Mouse (Mus musculus) limb, embryonic 14.5 days (tissue): ENCODE measurements around the gene Ikzf1. TPM values are rescaled to one million over a fixed set of nuclear protein-coding genes. Genes with fewer than 3 reads are reported as not detected.

Experiments used
- ATAC-seq: fragments of 200-750 bp; cut with Nextera tagmentation; 2 replicates; pipeline ENCODE4 v1.8.0; 2017; ENCODE audit warnings: low read depth, moderate number of reproducible peaks, moderate TSS enrichment; ENCODE audit not compliant: low FRiP score
- DNase-seq: peaks from one replicate; pipeline ENCODE4 v3.0.0-alpha.2; 2015; ENCODE audit warnings: low spot score
- H3K27ac ChIP-seq: fragments of 300-500 bp; sonication (generic); replicated peaks from 2 replicates; pipeline ENCODE4 v1.5.1; 2014; ENCODE audit warnings: low read depth, mild to moderate bottlenecking, low read length, moderate library complexity, mixed read lengths
- H3K27me3 ChIP-seq: fragments of 300-500 bp; sonication (generic); 2 replicates; pipeline ENCODE4 v1.6.1; 2014; ENCODE audit warnings: low read length, mixed read lengths; ENCODE audit not compliant: control insufficient read depth, insufficient read depth
- H3K36me3 ChIP-seq: fragments of 300-500 bp; sonication (generic); 2 replicates; pipeline ENCODE4 v1.6.1; 2014; ENCODE audit warnings: mild to moderate bottlenecking, low read length, moderate library complexity, mixed read lengths; ENCODE audit not compliant: control insufficient read depth, insufficient read depth
- H3K4me1 ChIP-seq: fragments of 300-500 bp; sonication (generic); 2 replicates; pipeline ENCODE4 v1.6.1; 2014; ENCODE audit warnings: antibody characterized with exemption, low read length, mixed read lengths; ENCODE audit not compliant: control insufficient read depth, insufficient read depth
- H3K4me2 ChIP-seq: fragments of 300-500 bp; sonication (generic); replicated peaks from 2 replicates; pipeline ENCODE4 v1.6.1; 2014; ENCODE audit warnings: low read depth, mild to moderate bottlenecking, low read length, moderate library complexity; ENCODE audit not compliant: severe bottlenecking
- H3K4me3 ChIP-seq: fragments of 300-500 bp; sonication (generic); replicated peaks from 2 replicates; pipeline ENCODE4 v1.5.1; 2014; ENCODE audit warnings: low read length
- H3K9ac ChIP-seq: fragments of 300-500 bp; sonication (generic); 2 replicates; pipeline ENCODE4 v1.6.1; 2014; ENCODE audit warnings: mild to moderate bottlenecking, low read depth, low read length, moderate library complexity; ENCODE audit not compliant: severe bottlenecking
- H3K9me3 ChIP-seq: fragments of 300-500 bp; sonication (generic); 2 replicates; pipeline ENCODE4 v1.6.1; 2016; ENCODE audit warnings: low read length; ENCODE audit not compliant: control insufficient read depth
- POLR2A ChIP-seq: fragments of 200-500 bp; IDR thresholded peaks from 2 replicates; pipeline ENCODE4 v1.8.0; 2012; ENCODE audit warnings: inconsistent platforms, mild to moderate bottlenecking, moderate library complexity, borderline replicate concordance; ENCODE audit not compliant: insufficient read depth, insufficient read length; ENCODE audit errors: extremely low read depth
- WGBS: fragments of 180-500 bp; shearing (Covaris S2); extraction: QIAGEN DNeasy Blood & Tissue Kit; methylation state at CpG from one replicate; pipeline ENCODE4 v1.1.7; 2014; 5-methylcytosine and 5-hydroxymethylcytosine counted together
- polyA plus RNA-seq, 2 experiments: library from polyadenylated mRNA; depleted of rRNA in 1 of 2; stranded (reverse) in 1 of 2; unstranded in 1 of 2; fragments of >200 nt; fragmentation: Nextera tagmentation in 1 of 2; extraction: Ambion mirVana in 1 of 2; gene quantifications; 2 replicates each; pipeline versions ENCODE4 v1.2.1 to v1.2.3; 2012 to 2014

The Ikzf1 gene
- polyA plus RNA-seq, 2 experiments = 3.5 to 5.0 TPM

DNA sequence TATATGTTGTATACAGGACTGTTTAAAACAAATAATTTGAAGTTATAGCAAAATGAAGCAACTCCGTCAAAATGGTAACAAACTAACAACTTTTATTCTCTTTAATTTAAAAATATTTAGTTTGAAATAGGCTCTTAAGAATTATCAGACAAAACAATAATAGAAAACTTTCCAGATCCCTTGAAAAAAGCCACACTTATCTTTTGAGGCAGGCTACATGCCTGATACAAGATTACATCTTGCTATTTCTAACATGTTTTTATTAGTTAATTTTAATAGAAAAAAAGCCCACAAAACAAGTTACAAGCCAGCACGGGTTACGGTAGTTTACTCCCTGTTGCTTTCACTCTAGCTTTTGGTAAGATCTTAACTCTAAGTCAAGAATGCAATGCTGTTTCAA lies 115.5 kb downstream of the Ikzf1 start:
- TF ChIP-seq POLR2A = no peak

DNA sequence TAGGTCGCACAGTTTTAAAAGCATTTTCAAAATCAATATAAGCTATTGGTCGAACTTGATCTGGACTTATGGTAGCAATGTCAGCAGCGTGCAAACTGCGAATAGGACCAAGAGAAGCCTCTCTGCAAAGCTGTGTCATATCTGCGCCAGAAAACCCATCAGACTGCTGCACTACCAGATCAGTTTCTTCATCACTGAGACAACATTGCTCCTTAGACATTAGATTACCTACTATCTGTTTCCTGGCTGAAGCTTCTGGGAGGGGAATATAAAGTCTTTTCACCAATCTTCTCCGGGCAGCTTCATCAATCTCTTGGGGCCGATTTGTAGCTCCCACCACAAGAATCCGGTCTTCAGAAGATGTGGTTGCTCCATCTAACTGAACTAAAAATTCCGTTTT lies 116.3 kb downstream of the Ikzf1 start:
- Histone ChIP-seq H3K4me3 (no peak overlapping the region), H3K9me3 (no peaks in the 10 kb centered on the region), H3K27me3 (no peaks in the 10 kb centered on the region), H3K4me2 (no peak overlapping the region), H3K4me1 (no peaks in the 10 kb centered on the region), H3K36me3 (peaks cover 44% of the 10 kb centered on the region), H3K9ac (no peak overlapping the region), H3K27ac (no peak overlapping the region)
- no peak for ATAC-seq
- 95% methylated on average over 9 of the region's 9 CpGs for WGBS
- no peak for DNase-seq
- TF ChIP-seq POLR2A = no peak

More for the DNA sequence above, 115.5 kb downstream of the Ikzf1 start:
- DNase-seq (no peak), ATAC-seq (no peak)
- no peak overlapping the region for H3K4me3 ChIP-seq
- H3K36me3 ChIP-seq = peaks cover 38% of the 10 kb centered on the region
- no peak overlapping the region for H3K4me2 ChIP-seq
- no peaks in the 10 kb centered on the region for H3K4me1 ChIP-seq
- no peaks in the 10 kb centered on the region for H3K27me3 ChIP-seq
- 73% methylated on average over 3 of the region's 3 CpGs for WGBS
- no peak overlapping the region for H3K9ac ChIP-seq
- no peak overlapping the region for H3K27ac ChIP-seq
- H3K9me3 ChIP-seq = no peaks in the 10 kb centered on the region

DNA sequence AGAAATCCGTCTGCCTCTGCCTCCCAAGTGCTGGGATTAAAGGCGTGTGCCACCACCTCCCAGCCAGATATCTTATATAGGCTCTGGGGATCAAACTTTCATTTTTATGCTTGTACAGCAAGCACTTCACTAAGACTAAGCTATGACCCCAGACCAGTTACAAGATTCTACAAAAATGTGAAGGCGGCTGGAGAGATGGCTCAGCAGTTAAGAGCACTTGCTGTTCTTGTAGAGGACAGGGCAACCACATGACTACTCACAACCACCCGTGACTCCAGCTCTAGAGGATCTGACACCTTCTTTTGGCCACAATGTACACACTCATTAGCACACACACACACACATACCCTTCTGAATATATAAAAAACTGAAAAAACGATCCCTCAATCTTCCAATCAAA lies 119.6 kb downstream of the Ikzf1 start:
- H3K9ac ChIP-seq = no peak overlapping the region
- peaks cover 6% of the 10 kb centered on the region for H3K4me1 ChIP-seq
- H3K4me2 ChIP-seq = no peak overlapping the region
- H3K36me3 ChIP-seq = peaks cover 36% of the 10 kb centered on the region
- H3K4me3 ChIP-seq = no peak overlapping the region
- TF ChIP-seq POLR2A = no peak
- no peaks in the 10 kb centered on the region for H3K27me3 ChIP-seq
- no peak for DNase-seq
- no peak overlapping the region for H3K27ac ChIP-seq
- H3K9me3 ChIP-seq = no peaks in the 10 kb centered on the region
- 86% methylated on average over 5 of the region's 5 CpGs for WGBS
- no peak for ATAC-seq

DNA sequence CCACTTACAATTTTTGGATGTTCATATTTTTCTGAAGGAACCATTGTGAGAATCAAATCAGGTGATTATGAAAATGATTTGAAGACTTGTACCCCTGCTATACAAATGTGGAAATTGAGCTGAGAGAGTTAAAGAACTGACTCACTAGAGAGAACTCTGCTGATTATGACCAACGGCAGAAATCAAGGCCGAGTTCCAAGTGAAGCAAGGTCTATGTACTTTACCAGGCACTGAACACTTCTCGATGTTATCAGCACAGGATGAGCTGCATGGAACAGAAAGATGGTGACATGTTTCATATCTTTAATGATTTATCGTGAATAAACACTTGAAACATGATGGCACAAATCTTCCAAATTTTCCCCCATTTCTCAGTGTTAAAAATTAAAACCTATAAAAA lies 121.1 kb downstream of the Ikzf1 start:
- WGBS = 88% methylated on average over 4 of the region's 4 CpGs
- Histone ChIP-seq H3K4me3 (no peak overlapping the region), H3K36me3 (peaks cover 31% of the 10 kb centered on the region), H3K9me3 (no peaks in the 10 kb centered on the region), H3K4me2 (no peak overlapping the region), H3K4me1 (peaks cover 12% of the 10 kb centered on the region), H3K9ac (no peak overlapping the region), H3K27ac (no peak overlapping the region), H3K27me3 (no peaks in the 10 kb centered on the region)
- DNase-seq (no peak), ATAC-seq (no peak)
- no peak for TF ChIP-seq POLR2A

DNA sequence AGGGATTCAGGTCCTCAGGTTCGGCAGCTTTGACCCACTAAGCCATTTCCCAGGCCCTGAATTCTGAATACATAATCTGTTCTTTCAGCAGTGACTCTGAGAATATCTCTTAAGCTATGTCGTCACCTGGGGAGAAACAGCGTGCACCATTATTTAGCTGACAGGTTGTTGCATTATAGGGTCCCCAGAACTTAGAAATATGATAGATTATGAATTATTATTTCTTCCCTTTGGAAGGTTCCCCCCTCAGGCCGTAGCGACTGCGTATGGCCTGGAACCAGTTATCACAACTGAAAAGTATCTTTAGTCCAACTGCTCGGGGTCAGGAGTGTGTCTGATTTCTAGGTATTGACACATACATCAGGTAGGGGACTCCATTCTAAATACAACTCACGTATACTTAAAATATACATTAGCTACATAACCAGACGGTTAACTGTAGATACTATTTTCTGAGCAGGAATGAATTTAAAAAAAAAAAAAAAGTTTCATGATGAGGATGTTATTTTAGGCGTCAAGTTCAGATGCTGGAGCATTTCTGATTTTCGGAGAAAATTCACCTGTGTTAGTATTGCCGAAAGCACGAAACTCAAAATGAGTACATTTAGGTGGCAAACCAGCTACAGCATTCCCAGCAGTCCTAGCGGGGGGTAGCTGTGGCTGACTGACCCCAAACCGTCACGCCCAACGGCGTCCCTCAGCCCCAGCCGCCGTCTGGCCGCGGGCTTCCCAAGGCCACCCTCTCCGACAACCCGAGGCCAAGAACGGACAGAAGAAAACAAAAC lies 123.4 kb downstream of the Ikzf1 start:
- DNase-seq = no peak
- Histone ChIP-seq H3K9ac (peak overlapping the region; percentile 76), H3K4me1 (peaks cover 14% of the 10 kb centered on the region), H3K27ac (peak overlapping the region; percentile 99), H3K4me2 (peak overlapping the region; percentile 74), H3K4me3 (peak overlapping the region; percentile 63), H3K27me3 (no peaks in the 10 kb centered on the region), H3K36me3 (peaks cover 10% of the 10 kb centered on the region), H3K9me3 (no peaks in the 10 kb centered on the region)
- 11% methylated on average over 24 of the region's 25 CpGs for WGBS
- ATAC-seq = peak; percentile 61
- no peak for TF ChIP-seq POLR2A
